Mouse (Mus musculus) kidney, adult 2 months (tissue): Measurements from ENCODE around the gene Hes6.

ENCODE experiments used
- CTCF ChIP-seq: fragments of 200-500 bp; conservative IDR thresholded peaks from 2 replicates; pipeline ENCODE4 v1.5.1; 2011; ENCODE audit warnings: low read depth, mild to moderate bottlenecking, control low read depth, low read length, moderate library complexity, mixed read lengths; ENCODE audit not compliant: insufficient read depth, insufficient read length
- POLR2A ChIP-seq: fragments of 200-500 bp; IDR thresholded peaks from one replicate; pipeline ENCODE4 v1.6.1; 2011; ENCODE audit warnings: low read depth, low read length, control low read depth

DNA sequence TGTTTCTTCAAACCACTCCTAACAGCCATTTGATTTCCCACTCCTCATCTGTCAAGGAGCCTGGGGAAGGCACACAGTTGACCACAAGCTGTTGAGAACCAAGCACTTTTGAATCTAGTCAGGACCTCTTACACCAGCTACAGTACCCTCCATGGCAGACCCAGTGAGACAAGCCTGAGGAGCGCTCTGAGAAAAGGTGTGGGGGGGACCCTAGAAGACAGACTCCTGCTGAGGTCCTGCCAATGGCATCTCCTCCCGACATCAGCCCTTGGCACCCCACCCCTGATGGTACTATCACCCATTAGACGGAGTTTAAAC is 23.2 kb upstream of the Hes6 start:
- TF ChIP-seq CTCF (no peak), POLR2A (no peak)
